Mouse (Mus musculus) hindbrain, embryonic 10.5 days (tissue): ENCODE results near the gene Gm33543. TPM values are rescaled to one million over a fixed set of nuclear protein-coding genes. Genes with fewer than 3 reads are reported as not detected.

Experiments used
- DNase-seq: peaks from one replicate; pipeline ENCODE4 v3.0.0-alpha.2; 2017; ENCODE audit warnings: low spot score
- H3K27ac ChIP-seq: fragments of 300-500 bp; sonication (generic); 2 replicates; pipeline ENCODE4 v1.5.1; 2016; ENCODE audit warnings: mild to moderate bottlenecking, moderate library complexity
- H3K27me3 ChIP-seq: fragments of 300-500 bp; sonication (generic); 2 replicates; pipeline ENCODE4 v1.6.1; 2016; ENCODE audit warnings: mild to moderate bottlenecking; ENCODE audit not compliant: poor library complexity, insufficient read depth, severe bottlenecking
- H3K36me3 ChIP-seq: fragments of 300-500 bp; sonication (generic); 2 replicates; pipeline ENCODE4 v1.6.1; 2016; ENCODE audit warnings: mild to moderate bottlenecking, moderate library complexity
- H3K4me1 ChIP-seq: fragments of 300-500 bp; sonication (generic); replicated peaks from 2 replicates; pipeline ENCODE4 v1.6.1; 2016; ENCODE audit warnings: mild to moderate bottlenecking
- H3K4me3 ChIP-seq: fragments of 300-500 bp; sonication (generic); 2 replicates; pipeline ENCODE4 v1.5.1; 2016; ENCODE audit warnings: mild to moderate bottlenecking, moderate library complexity
- H3K9me3 ChIP-seq: fragments of 300-500 bp; sonication (generic); 2 replicates; pipeline ENCODE4 v1.6.1; 2016; ENCODE audit warnings: mild to moderate bottlenecking, moderate library complexity
- WGBS: fragments of 180-500 bp; shearing (Covaris S2); methylation state at CpG from one replicate; pipeline ENCODE4 v1.1.7; 2016; 5-methylcytosine and 5-hydroxymethylcytosine counted together
- polyA plus RNA-seq: library from polyadenylated mRNA; unstranded; fragments of >200 nt; fragmentation: Nextera tagmentation; extraction: Ambion mirVana; gene quantifications from 2 replicates; pipeline ENCODE4 v1.2.1, GENCODE M21; 2016

The Gm33543 gene
- polyA plus RNA-seq, 1 experiment from 2014 or later: not detected

DNA sequence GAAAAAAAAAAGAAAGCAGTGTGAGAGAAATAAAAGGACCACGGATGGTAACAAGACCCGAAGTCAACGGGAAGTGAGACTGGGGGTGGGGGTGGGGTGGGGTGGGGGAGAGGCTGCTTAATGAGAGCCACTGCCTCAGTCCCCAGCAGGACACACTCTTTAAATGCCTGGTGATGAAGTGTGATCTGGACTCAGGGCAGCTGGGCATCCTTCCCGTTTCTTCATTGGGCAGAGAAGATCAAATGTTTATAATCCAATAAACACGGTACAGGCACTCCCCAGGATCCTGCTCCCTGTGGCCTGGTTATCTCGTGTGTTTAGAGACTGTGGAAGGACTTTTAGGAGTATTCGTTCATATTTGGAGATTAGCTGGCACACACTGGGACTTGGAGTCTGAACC lies 57.9 kb downstream of the Gm33543 start:
- 66% methylated on average over 7 of the region's 7 CpGs for whole genome bisulfite sequencing
- H3K27ac ChIP-seq: no peak overlapping the region
- H3K4me3 ChIP-seq: no peak overlapping the region
- H3K4me1 ChIP-seq: no peaks in the 10 kb centered on the region
- no peaks in the 10 kb centered on the region for H3K9me3 ChIP-seq
- no peak for DNase-seq
- H3K27me3 ChIP-seq: no peaks in the 10 kb centered on the region
- H3K36me3 ChIP-seq: no peaks in the 10 kb centered on the region

DNA sequence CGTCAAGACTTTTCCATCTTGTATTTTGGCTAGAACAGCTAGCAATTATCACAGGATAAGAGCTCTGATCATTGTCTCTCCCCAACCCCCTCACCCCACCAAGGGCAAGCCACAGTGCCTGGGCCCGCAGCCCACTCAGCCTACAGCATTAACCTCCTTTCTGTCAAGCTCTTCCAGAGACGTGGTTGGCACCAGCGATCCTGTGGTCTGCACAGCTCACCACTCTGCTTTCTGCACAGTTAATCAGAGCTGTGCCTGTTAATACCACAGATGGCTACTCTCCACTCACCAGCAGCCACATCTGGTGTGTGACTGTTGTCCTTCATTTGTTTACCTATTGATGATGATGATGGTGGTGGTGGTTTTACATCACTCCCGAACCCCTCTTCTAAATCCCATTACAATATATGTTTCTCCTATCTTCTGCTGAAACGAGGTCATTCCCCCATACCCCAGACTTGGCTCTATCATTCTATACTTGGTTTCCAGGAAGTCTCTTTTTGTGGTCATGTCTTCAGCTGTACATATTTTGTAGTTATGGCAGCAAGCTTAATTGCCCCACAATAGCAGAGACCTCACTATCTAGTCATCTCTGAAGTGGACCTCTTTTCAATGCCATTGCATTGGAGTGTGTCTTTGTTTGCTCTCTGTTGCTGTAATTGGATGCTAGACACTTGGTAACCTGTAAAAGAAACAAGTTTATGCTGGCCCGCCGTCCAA lies 61.7 kb downstream of the Gm33543 start:
- WGBS: 89% methylated on average over 8 of the region's 8 CpGs
- H3K4me3 ChIP-seq: no peak overlapping the region
- no peaks in the 10 kb centered on the region for H3K9me3 ChIP-seq
- H3K4me1 ChIP-seq: no peaks in the 10 kb centered on the region
- H3K36me3 ChIP-seq: no peaks in the 10 kb centered on the region
- DNase-seq: no peak
- no peak overlapping the region for H3K27ac ChIP-seq
- no peaks in the 10 kb centered on the region for H3K27me3 ChIP-seq

DNA sequence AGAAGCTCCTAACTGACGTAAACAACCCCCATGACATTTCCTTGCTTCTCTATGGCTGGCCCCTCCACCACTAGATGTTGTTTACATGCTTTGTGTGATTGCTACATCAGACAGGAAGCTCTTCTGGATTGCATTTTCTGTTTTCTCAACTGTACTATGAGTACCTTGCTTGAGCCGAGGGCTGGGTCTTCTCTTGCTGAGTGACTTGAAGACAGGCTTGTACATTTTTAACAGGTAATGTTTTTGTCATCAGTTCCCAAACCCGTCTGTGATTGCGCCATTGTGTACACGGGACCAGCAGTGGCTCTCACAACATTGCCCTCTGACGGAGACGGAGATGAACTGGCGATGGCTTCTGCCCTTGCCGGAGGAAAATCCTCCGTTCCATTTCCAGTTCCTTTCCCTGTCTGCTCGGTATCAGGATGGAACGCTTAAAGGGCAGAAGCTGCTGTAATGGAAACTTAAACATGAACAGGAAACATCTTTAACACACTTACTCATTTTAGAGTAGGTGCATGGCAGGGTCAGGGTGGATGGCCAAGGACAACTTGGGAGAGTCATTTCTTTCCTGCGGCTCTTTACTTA lies 62.8 kb downstream of the Gm33543 start:
- no peak overlapping the region for H3K4me3 ChIP-seq
- no peak overlapping the region for H3K27ac ChIP-seq
- H3K36me3 ChIP-seq: no peaks in the 10 kb centered on the region
- H3K9me3 ChIP-seq: no peaks in the 10 kb centered on the region
- no peak for DNase-seq
- 87% methylated on average over 13 of the region's 13 CpGs for WGBS
- H3K27me3 ChIP-seq: no peaks in the 10 kb centered on the region
- no peaks in the 10 kb centered on the region for H3K4me1 ChIP-seq

DNA sequence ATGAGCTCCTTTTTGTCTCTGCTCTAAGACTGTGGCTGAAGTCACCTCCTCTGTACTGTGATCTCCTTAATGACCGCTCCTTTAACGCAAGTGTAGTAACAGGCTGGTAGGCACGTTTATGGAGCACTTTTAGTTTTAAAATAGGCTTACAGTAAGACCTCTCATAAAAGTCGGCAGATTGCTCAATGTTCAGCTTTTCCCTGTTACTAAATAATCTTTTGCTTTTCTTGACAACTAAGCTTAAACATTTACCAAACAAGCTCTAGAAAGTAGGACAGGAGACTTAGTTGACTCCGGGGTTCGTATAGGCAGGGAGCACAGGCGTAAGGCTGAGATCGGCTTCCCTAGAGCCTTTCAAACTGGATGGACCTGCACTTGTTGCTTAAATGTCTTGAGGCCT lies 64.1 kb downstream of the Gm33543 start:
- DNase-seq: no peak
- H3K27me3 ChIP-seq: no peaks in the 10 kb centered on the region
- WGBS: 89% methylated on average over 8 of the region's 8 CpGs
- no peaks in the 10 kb centered on the region for H3K9me3 ChIP-seq
- H3K4me1 ChIP-seq: no peaks in the 10 kb centered on the region
- H3K4me3 ChIP-seq: no peak overlapping the region
- no peaks in the 10 kb centered on the region for H3K36me3 ChIP-seq
- no peak overlapping the region for H3K27ac ChIP-seq

GRCm38 (mm10) chr10:95777701-95778320 lies 64.9 kb downstream of the Gm33543 start:
- no peaks in the 10 kb centered on the region for H3K27me3 ChIP-seq
- 86% methylated on average over 15 of the region's 15 CpGs for WGBS
- no peaks in the 10 kb centered on the region for H3K4me1 ChIP-seq
- H3K4me3 ChIP-seq: no peak overlapping the region
- no peaks in the 10 kb centered on the region for H3K9me3 ChIP-seq
- no peak overlapping the region for H3K27ac ChIP-seq
- no peak for DNase-seq
- no peaks in the 10 kb centered on the region for H3K36me3 ChIP-seq

DNA sequence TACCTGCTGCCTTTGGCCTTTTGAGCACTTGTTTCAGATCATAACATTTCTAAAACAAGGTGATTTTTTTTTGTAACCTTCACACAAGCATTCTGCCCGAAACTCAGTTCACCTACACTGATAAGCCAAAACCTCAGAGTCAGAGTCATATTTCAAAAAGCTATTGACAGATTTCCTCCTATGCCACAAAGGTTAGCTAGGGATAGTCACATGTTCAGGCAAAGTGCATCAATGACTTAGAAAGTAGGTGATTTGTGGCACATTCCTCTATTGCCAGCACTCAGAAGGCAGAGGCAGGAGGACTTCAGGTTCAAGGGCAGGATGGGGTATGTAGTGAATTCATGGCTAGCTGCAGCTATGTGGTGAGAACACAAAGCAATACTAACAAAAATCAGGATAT lies 65.7 kb downstream of the Gm33543 start:
- Histone ChIP-seq H3K4me3 (no peak overlapping the region), H3K27me3 (no peaks in the 10 kb centered on the region), H3K4me1 (no peaks in the 10 kb centered on the region), H3K9me3 (no peaks in the 10 kb centered on the region), H3K36me3 (no peaks in the 10 kb centered on the region), H3K27ac (no peak overlapping the region)
- no peak for DNase-seq
- 77% methylated on average over 1 of the region's 1 CpGs for WGBS

DNA sequence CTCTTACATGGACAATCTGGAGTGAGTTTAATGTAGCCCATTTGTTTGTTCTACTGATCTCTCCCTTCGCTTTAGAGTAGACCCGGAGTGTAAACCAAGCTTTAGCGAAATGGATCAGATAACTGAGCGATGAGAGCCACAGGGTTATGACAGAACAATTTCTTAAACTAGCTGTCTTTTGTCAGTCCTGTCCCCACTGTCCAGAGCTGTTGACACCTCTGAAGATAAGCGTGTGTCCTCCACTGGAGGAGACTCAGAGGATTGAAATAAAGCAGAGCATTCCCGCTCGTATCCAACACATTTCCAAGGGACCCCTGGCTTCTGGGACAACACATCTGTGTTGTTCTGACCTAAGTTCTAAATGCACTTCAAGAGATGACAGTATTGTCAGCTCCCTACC lies 67.9 kb downstream of the Gm33543 start:
- DNase-seq: no peak
- Histone ChIP-seq H3K4me1 (no peaks in the 10 kb centered on the region), H3K4me3 (no peak overlapping the region), H3K27me3 (no peaks in the 10 kb centered on the region), H3K9me3 (no peaks in the 10 kb centered on the region), H3K27ac (no peak overlapping the region), H3K36me3 (no peaks in the 10 kb centered on the region)
- WGBS: 94% methylated on average over 7 of the region's 7 CpGs

GRCm38 (mm10) chr10:95774001-95774628 lies 68.6 kb downstream of the Gm33543 start:
- H3K27me3 ChIP-seq: no peaks in the 10 kb centered on the region
- WGBS: 82% methylated on average over 9 of the region's 9 CpGs
- H3K4me3 ChIP-seq: no peak overlapping the region
- H3K4me1 ChIP-seq: no peaks in the 10 kb centered on the region
- no peaks in the 10 kb centered on the region for H3K9me3 ChIP-seq
- H3K36me3 ChIP-seq: no peaks in the 10 kb centered on the region
- DNase-seq: no peak
- H3K27ac ChIP-seq: no peak overlapping the region

Other genes starting within 250 kb of the Gm33543 start
- not detected in 2 replicates for gene Anapc15-ps, start 169.5 kb downstream of the Gm33543 start, polyA plus RNA-seq
- gene Eea1, start 97.7 kb upstream of the Gm33543 start, polyA plus RNA-seq: 9.2 and 10.3 TPM in 2 replicates